Mouse (Mus musculus): ENCODE measurements around the gene Ccr3. TPM values are rescaled to one million over a fixed set of nuclear protein-coding genes. Genes with fewer than 3 reads are reported as not detected.
"Not testable (repeated sequence)": the region's sequence is repeated elsewhere in the genome, so short reads cannot be mapped to it uniquely, and the experiment has no call there.

The Ccr3 gene
- polyA plus RNA-seq (2012; rRNA removed) (0.02 and 0.07 TPM in 2 replicates), polyA plus RNA-seq (2014; fragmentation: Nextera tagmentation; extraction: Ambion mirVana) (0.05 and 0.13 TPM in 2 replicates)

GRCm38 (mm10) chr9:124021672-124022071 is at the start of gene Ccr3:
Gene Ccr3, plus strand, starts transcription at chr9:124021972.
- Histone ChIP-seq H3K4me1 (replicated peaks; ENCODE audit: control insufficient read depth in 2 of 2, insufficient read depth in 2 of 2, low read length in 1 of 2) (peaks cover 0 to 5% of the 10 kb centered on the region in 2 experiments; a peak in 2 of 4 replicates), H3K9ac (replicated peaks) (no peak within 1 kb of the TSS), H3K27me3 (ENCODE audit: control insufficient read depth, insufficient read depth, low read length) (no peaks in the 10 kb centered on the region; the same call in 1 of the 2 replicates), H3K27ac (no peak within 1 kb of the TSS), H3K4me3 (ENCODE audit: insufficient read depth in 1 of 2, low read depth in 2 of 2, low read length in 2 of 2) (no peak within 1 kb of the TSS), H3K9me3 (ENCODE audit: control insufficient read depth, low read length) (no peaks in the 10 kb centered on the region), H3K36me3 (replicated peaks; ENCODE audit: control insufficient read depth, insufficient read depth, low read depth) (no peaks in the 10 kb centered on the region), H3K4me2 (ENCODE audit: low read depth) (no peak within 1 kb of the TSS)
- DNase-seq (ENCODE audit: low read depth in 3 of 3, low spot score in 3 of 3) (no peak), ATAC-seq (ENCODE audit: insufficient read depth) (no peak)
- TF ChIP-seq CTCF (IDR thresholded peaks at IDR 0.05; ENCODE audit: low read depth), result no peak
- TF ChIP-seq EP300 (IDR thresholded peaks at IDR 0.05; ENCODE audit: low read depth), result no peak
- WGBS (ENCODE audit: insufficient replicate concordance), result 62% methylated on average over 1 of the region's 1 CpGs

- H3K4me2 ChIP-seq (ENCODE audit: low read depth), result no peak overlapping the region
- no peaks in the 10 kb centered on the region for H3K4me1 ChIP-seq (replicated peaks; ENCODE audit: control insufficient read depth in 2 of 2, insufficient read depth in 2 of 2, low read length in 1 of 2)
- no peaks in the 10 kb centered on the region for H3K9me3 ChIP-seq (ENCODE audit: control insufficient read depth, low read length)
- no peaks in the 10 kb centered on the region for H3K27me3 ChIP-seq (ENCODE audit: control insufficient read depth, insufficient read depth, low read length)
- H3K4me3 ChIP-seq (ENCODE audit: insufficient read depth in 1 of 2, low read depth in 2 of 2, low read length in 2 of 2), result no peak overlapping the region
- no peaks in the 10 kb centered on the region for H3K36me3 ChIP-seq (replicated peaks; ENCODE audit: control insufficient read depth, insufficient read depth, low read depth)
- 77% methylated on average over 2 of the region's 2 CpGs for WGBS (ENCODE audit: insufficient replicate concordance)
- TF ChIP-seq EP300 (IDR thresholded peaks at IDR 0.05; ENCODE audit: low read depth) (no peak), CTCF (IDR thresholded peaks at IDR 0.05; ENCODE audit: low read depth) (no peak)
- no peak for ATAC-seq (ENCODE audit: insufficient read depth)
- H3K27ac ChIP-seq, result no peak overlapping the region
- no peak overlapping the region for H3K9ac ChIP-seq (replicated peaks)
- no peak for DNase-seq (ENCODE audit: low read depth in 3 of 3, low spot score in 3 of 3)
Measured at GRCm38 (mm10) chr9:123975630-123976029, 46.1 kb upstream of the Ccr3 start.

GRCm38 (mm10) chr9:123976876-123977663 is 44.7 kb upstream of the Ccr3 start:
- Histone ChIP-seq H3K4me1 (replicated peaks; ENCODE audit: control insufficient read depth in 2 of 2, insufficient read depth in 2 of 2, low read length in 1 of 2) (peaks cover 9 to 10% of the 10 kb centered on the region in 2 experiments), H3K4me2 (ENCODE audit: low read depth) (no peak overlapping the region), H3K27ac (no peak overlapping the region), H3K4me3 (ENCODE audit: insufficient read depth in 1 of 2, low read depth in 2 of 2, low read length in 2 of 2) (no peak overlapping the region), H3K36me3 (replicated peaks; ENCODE audit: control insufficient read depth, insufficient read depth, low read depth) (no peaks in the 10 kb centered on the region), H3K9me3 (ENCODE audit: control insufficient read depth, low read length) (no peaks in the 10 kb centered on the region), H3K9ac (replicated peaks) (no peak overlapping the region), H3K27me3 (ENCODE audit: control insufficient read depth, insufficient read depth, low read length) (no peaks in the 10 kb centered on the region)
- DNase-seq (ENCODE audit: low read depth in 3 of 3, low spot score in 3 of 3) (no peak), ATAC-seq (ENCODE audit: insufficient read depth) (no peak)
- TF ChIP-seq EP300 (IDR thresholded peaks at IDR 0.05; ENCODE audit: low read depth), result no peak
- no peak for TF ChIP-seq CTCF (IDR thresholded peaks at IDR 0.05; ENCODE audit: low read depth)
- WGBS (ENCODE audit: insufficient replicate concordance), result 53% methylated on average over 9 of the region's 9 CpGs

GRCm38 (mm10) chr9:123978308-123978707 is 43.5 kb upstream of the Ccr3 start, which contains the start of gene Ccr1l1:
Gene Ccr1l1, minus strand, starts transcription at chr9:123978408.
- Histone ChIP-seq H3K9ac (replicated peaks) (no peak within 1 kb of the TSS), H3K27me3 (ENCODE audit: control insufficient read depth, insufficient read depth, low read length) (no peaks in the 10 kb centered on the region), H3K36me3 (replicated peaks; ENCODE audit: control insufficient read depth, insufficient read depth, low read depth) (no peaks in the 10 kb centered on the region), H3K4me1 (replicated peaks; ENCODE audit: control insufficient read depth in 2 of 2, insufficient read depth in 2 of 2, low read length in 1 of 2) (peaks cover 15 to 18% of the 10 kb centered on the region in 2 experiments), H3K27ac (no peak within 1 kb of the TSS), H3K4me3 (ENCODE audit: insufficient read depth in 1 of 2, low read depth in 2 of 2, low read length in 2 of 2) (no peak within 1 kb of the TSS), H3K4me2 (ENCODE audit: low read depth) (no peak within 1 kb of the TSS), H3K9me3 (ENCODE audit: control insufficient read depth, low read length) (no peaks in the 10 kb centered on the region)
- TF ChIP-seq EP300 (IDR thresholded peaks at IDR 0.05; ENCODE audit: low read depth) (no peak), CTCF (IDR thresholded peaks at IDR 0.05; ENCODE audit: low read depth) (no peak)
- WGBS (ENCODE audit: insufficient replicate concordance), result 65% methylated on average over 1 of the region's 1 CpGs
- DNase-seq (ENCODE audit: low read depth in 3 of 3, low spot score in 3 of 3), result no peak
- ATAC-seq (ENCODE audit: insufficient read depth), result no peak

GRCm38 (mm10) chr9:123980858-123981475 is 40.8 kb upstream of the Ccr3 start:
- H3K9ac ChIP-seq (replicated peaks); DNase-seq (ENCODE audit: low read depth in 3 of 3, low spot score in 3 of 3); H3K9me3 ChIP-seq (ENCODE audit: control insufficient read depth, low read length); H3K36me3 ChIP-seq (replicated peaks; ENCODE audit: control insufficient read depth, insufficient read depth, low read depth); H3K4me3 ChIP-seq (ENCODE audit: insufficient read depth in 1 of 2, low read depth in 2 of 2, low read length in 2 of 2); H3K27ac ChIP-seq; H3K4me2 ChIP-seq (ENCODE audit: low read depth); H3K27me3 ChIP-seq (ENCODE audit: control insufficient read depth, insufficient read depth, low read length): not testable (repeated sequence)
- WGBS (ENCODE audit: insufficient replicate concordance), result no CpG with 5 or more reads among the region's 3 CpGs
- peaks cover 24 to 31% of the 10 kb centered on the region in 2 experiments for H3K4me1 ChIP-seq (replicated peaks; ENCODE audit: control insufficient read depth in 2 of 2, insufficient read depth in 2 of 2, low read length in 1 of 2)
- peak; percentile 80 for ATAC-seq (ENCODE audit: insufficient read depth)

Measured in liver, embryonic 14.5 days (tissue).